Mouse (Mus musculus): ENCODE measurements around the gene Oit1.
A peak's percentile ranks its signal among the peaks of the same experiment; 100 is the strongest.

The Oit1 gene

GRCm38 (mm10) chr14:8378685-8379313, at the start of gene Oit1:
Gene Oit1, minus strand, starts transcription at chr14:8378754.
- DNase-seq (ENCODE audit: low spot score), result no peak

- DNase-seq (ENCODE audit: low spot score), result no peak
These were observed 44.3 kb upstream of the Oit1 start for GRCm38 (mm10) chr14:8422833-8423232.

GRCm38 (mm10) chr14:8421199-8421787, 42.7 kb upstream of the Oit1 start:
- DNase-seq (ENCODE audit: low spot score), result no peak

GRCm38 (mm10) chr14:8418610-8419009, 40.1 kb upstream of the Oit1 start:
- no peak for DNase-seq (ENCODE audit: low spot score)

- no peak for DNase-seq (ENCODE audit: low spot score)
These were observed 27.4 kb upstream of the Oit1 start for GRCm38 (mm10) chr14:8405946-8406345.

- DNase-seq (ENCODE audit: low spot score), result no peak
These were observed 24.8 kb upstream of the Oit1 start for GRCm38 (mm10) chr14:8403310-8403709.

GRCm38 (mm10) chr14:8398507-8398906, 20.0 kb upstream of the Oit1 start:
- DNase-seq (ENCODE audit: low spot score), result no peak

- no peak for DNase-seq (ENCODE audit: low spot score)
These were observed 17.2 kb upstream of the Oit1 start for GRCm38 (mm10) chr14:8395690-8396287.

GRCm38 (mm10) chr14:8392181-8392825, 13.7 kb upstream of the Oit1 start:
- no peak for DNase-seq (ENCODE audit: low spot score)

- DNase-seq (ENCODE audit: low spot score), result no peak
These were observed 9.2 kb downstream of the Oit1 start for GRCm38 (mm10) chr14:8369394-8369793.

- DNase-seq (ENCODE audit: low spot score), result no peak
These were observed 9.7 kb downstream of the Oit1 start for GRCm38 (mm10) chr14:8368900-8369299.

GRCm38 (mm10) chr14:8367727-8368520, 10.6 kb downstream of the Oit1 start:
- DNase-seq (ENCODE audit: low spot score), result no peak

- DNase-seq (ENCODE audit: low spot score), result no peak
These were observed 11.4 kb downstream of the Oit1 start for GRCm38 (mm10) chr14:8367121-8367520.

GRCm38 (mm10) chr14:8365833-8366232, 12.7 kb downstream of the Oit1 start:
- no peak for DNase-seq (ENCODE audit: low spot score)

- DNase-seq (ENCODE audit: low spot score), result no peak
These were observed 21.7 kb downstream of the Oit1 start for GRCm38 (mm10) chr14:8356836-8357235.

- DNase-seq (ENCODE audit: low spot score), result peak; percentile 66
These were observed 22.5 kb downstream of the Oit1 start for GRCm38 (mm10) chr14:8355999-8356501.

- no peak for DNase-seq (ENCODE audit: low spot score)
These were observed 29.6 kb downstream of the Oit1 start for GRCm38 (mm10) chr14:8348927-8349326.

GRCm38 (mm10) chr14:8346255-8346997, 32.1 kb downstream of the Oit1 start:
- peak; percentile 83 for DNase-seq (ENCODE audit: low spot score)

- no peak for DNase-seq (ENCODE audit: low spot score)
These were observed 33.0 kb downstream of the Oit1 start for GRCm38 (mm10) chr14:8345566-8345965.

GRCm38 (mm10) chr14:8342509-8343106, 35.9 kb downstream of the Oit1 start:
- DNase-seq (ENCODE audit: low spot score), result peak; percentile 83

GRCm38 (mm10) chr14:8340226-8340625, 38.3 kb downstream of the Oit1 start:
- DNase-seq (ENCODE audit: low spot score), result no peak
